Mouse (Mus musculus) hindbrain, embryonic 16.5 days (tissue): ENCODE results near the gene Arrb2. TPM values are rescaled to one million over a fixed set of nuclear protein-coding genes. Genes with fewer than 3 reads are reported as not detected.
A peak's percentile ranks its signal among the peaks of the same experiment; 100 is the strongest.

Experiments used
- ATAC-seq: fragments of 200-750 bp; cut with Nextera tagmentation; 2 replicates; pipeline ENCODE4 v1.8.0; 2017; ENCODE audit warnings: moderate TSS enrichment, moderate library complexity
- H3K27ac ChIP-seq: fragments of 300-500 bp; sonication (generic); 2 replicates; pipeline ENCODE4 v1.5.1; 2014; ENCODE audit warnings: low read depth, mild to moderate bottlenecking, control low read depth, low read length, moderate library complexity
- H3K27me3 ChIP-seq: fragments of 300-500 bp; sonication (generic); replicated peaks from 2 replicates; pipeline ENCODE4 v1.6.1; 2014; ENCODE audit warnings: low read length; ENCODE audit not compliant: control insufficient read depth, insufficient read depth
- H3K36me3 ChIP-seq: fragments of 300-500 bp; sonication (generic); 2 replicates; pipeline ENCODE4 v1.6.1; 2014; ENCODE audit warnings: mild to moderate bottlenecking, low read length, moderate library complexity, mixed read lengths; ENCODE audit not compliant: control insufficient read depth, insufficient read depth
- H3K4me1 ChIP-seq: fragments of 300-500 bp; sonication (generic); 2 replicates; pipeline ENCODE4 v1.6.1; 2014; ENCODE audit warnings: low read depth, low read length; ENCODE audit not compliant: control insufficient read depth, insufficient read depth
- H3K4me2 ChIP-seq: fragments of 300-500 bp; sonication (generic); 2 replicates; pipeline ENCODE4 v1.6.1; 2014; ENCODE audit warnings: mild to moderate bottlenecking, low read length, control low read depth, moderate library complexity
- H3K4me3 ChIP-seq: fragments of 300-500 bp; sonication (generic); 2 replicates; pipeline ENCODE4 v1.5.1; 2014; ENCODE audit warnings: mild to moderate bottlenecking, low read length, control low read depth, moderate library complexity
- H3K9ac ChIP-seq: fragments of 300-500 bp; sonication (generic); 2 replicates; pipeline ENCODE4 v1.6.1; 2014; ENCODE audit warnings: low read depth, mild to moderate bottlenecking, control low read depth, low read length, moderate library complexity
- H3K9me3 ChIP-seq: fragments of 300-500 bp; sonication (generic); 2 replicates; pipeline ENCODE4 v1.6.1; 2014; ENCODE audit warnings: mild to moderate bottlenecking, low read length, moderate library complexity; ENCODE audit not compliant: control insufficient read depth
- WGBS: fragments of 180-500 bp; shearing (Covaris S2); extraction: QIAGEN DNeasy Blood & Tissue Kit; methylation state at CpG from one replicate; pipeline ENCODE4 v1.1.7; 2014; 5-methylcytosine and 5-hydroxymethylcytosine counted together
- polyA plus RNA-seq: library from polyadenylated mRNA; unstranded; fragments of >200 nt; fragmentation: Nextera tagmentation; extraction: Ambion mirVana; gene quantifications from 2 replicates; pipeline ENCODE4 v1.2.1, GENCODE M21; 2015

Arrb2 gene
- polyA plus RNA-seq, 1 experiment from 2014 or later = 54.9 TPM

DNA sequence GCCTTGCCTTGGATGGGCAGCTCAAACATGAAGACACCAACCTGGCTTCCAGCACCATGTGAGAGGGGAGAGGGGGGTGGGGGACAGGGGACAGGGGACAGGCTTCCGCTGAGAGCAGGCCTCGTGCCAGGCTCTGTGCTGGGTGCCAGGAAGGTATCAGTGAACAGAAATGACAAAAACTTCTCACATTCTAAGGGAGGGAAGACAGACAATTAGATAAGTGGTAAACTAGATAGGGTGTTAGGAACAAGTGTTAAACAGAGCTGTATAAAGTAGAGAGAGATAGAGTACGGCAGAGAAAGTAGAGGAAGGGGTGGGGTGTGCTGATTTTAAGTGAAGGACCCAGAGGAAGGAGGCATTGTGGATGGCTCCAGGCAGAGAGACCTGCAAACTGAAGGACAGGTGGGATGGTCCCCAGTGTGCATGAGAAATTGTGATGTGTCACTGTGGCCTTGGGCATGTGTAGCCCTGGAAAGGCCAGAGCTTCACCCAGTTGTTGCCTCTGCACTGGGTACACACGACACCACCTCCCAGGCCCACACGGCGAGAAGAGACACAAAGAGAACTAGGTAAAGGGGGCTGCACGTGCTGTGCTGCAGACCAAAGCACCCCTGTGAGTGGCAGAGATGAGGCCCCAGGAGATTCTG is 6.4 kb downstream of the Arrb2 start:
- Histone ChIP-seq H3K9ac (no peak overlapping the region), H3K27me3 (no peaks in the 10 kb centered on the region), H3K27ac (no peak overlapping the region), H3K9me3 (no peaks in the 10 kb centered on the region), H3K36me3 (peaks cover 43% of the 10 kb centered on the region), H3K4me2 (no peak overlapping the region), H3K4me3 (no peak overlapping the region), H3K4me1 (peaks cover 7% of the 10 kb centered on the region)
- 88% methylated on average over 7 of the region's 7 CpGs for WGBS
- no peak for ATAC-seq

DNA sequence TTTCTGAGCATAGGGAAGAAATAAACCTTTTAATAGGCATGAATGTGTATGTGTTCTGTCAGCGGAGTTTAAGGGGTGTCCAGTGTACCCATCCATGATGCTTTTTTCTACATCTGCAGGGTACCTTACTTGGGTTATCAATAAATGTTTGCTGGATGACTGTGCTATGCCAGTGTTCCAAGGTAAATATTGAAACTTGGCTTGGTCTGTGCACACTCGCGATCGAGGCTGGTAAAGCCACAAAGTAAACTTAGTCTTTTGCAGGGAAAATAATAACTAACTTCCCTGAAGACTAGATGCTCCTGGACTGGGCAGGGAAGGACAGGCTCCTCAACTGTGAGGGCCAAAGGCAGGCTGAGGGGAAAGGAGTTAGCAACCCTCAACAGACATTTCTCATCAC is 8.2 kb downstream of the Arrb2 start:
- 96% methylated on average over 4 of the region's 4 CpGs for WGBS

DNA sequence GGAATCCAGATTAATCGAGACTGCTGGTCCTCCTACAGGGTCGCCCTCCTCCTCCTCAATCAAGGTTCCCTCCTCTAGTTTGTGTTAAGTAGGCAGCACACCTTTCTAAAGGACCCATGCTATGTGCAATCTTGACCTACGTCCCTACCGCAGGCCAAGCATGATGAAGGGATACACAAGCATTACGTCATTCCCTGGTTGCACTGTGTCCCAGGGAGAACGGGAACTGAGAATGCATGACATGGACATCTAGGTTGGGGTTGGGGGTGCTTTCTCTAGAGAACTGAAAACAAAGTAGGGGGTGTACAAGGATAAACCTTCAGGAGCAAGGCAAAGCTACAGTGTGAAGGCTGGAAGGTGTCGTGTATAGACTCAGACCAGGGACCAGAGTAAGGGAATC is 9.4 kb downstream of the Arrb2 start:
- H3K4me2 ChIP-seq = no peak overlapping the region
- peaks cover 33% of the 10 kb centered on the region for H3K36me3 ChIP-seq
- H3K27me3 ChIP-seq = no peaks in the 10 kb centered on the region
- no peaks in the 10 kb centered on the region for H3K9me3 ChIP-seq
- H3K9ac ChIP-seq = no peak overlapping the region
- 94% methylated on average over 7 of the region's 7 CpGs for WGBS
- no peaks in the 10 kb centered on the region for H3K4me1 ChIP-seq
- ATAC-seq = no peak
- no peak overlapping the region for H3K27ac ChIP-seq
- H3K4me3 ChIP-seq = no peak overlapping the region

More for the DNA sequence above, 8.2 kb downstream of the Arrb2 start:
- Histone ChIP-seq H3K36me3 (peaks cover 43% of the 10 kb centered on the region), H3K9ac (no peak overlapping the region), H3K4me3 (no peak overlapping the region), H3K4me1 (no peaks in the 10 kb centered on the region), H3K27ac (no peak overlapping the region), H3K4me2 (no peak overlapping the region), H3K9me3 (no peaks in the 10 kb centered on the region), H3K27me3 (no peaks in the 10 kb centered on the region)
- ATAC-seq = no peak

DNA sequence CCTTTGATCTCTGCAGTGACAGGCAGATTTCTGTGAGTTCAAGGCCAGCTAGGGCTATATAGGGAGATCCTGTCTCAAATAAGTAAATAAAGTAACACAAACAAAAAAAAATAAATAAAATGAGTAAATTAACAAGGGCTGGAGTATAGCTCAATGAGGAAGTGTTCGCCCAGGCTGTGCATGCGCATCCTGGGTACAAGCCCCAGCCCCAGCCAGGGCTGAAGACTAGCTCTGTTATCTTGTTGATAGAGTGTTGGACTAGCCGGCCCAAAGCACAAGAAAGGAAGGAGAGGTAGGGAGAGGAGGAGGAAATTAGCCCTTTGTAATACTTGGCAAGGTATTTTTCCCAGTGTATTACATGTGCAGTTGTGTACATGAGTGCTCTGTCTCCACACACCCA is 11.5 kb downstream of the Arrb2 start:
- no peak overlapping the region for H3K27ac ChIP-seq
- H3K36me3 ChIP-seq = peaks cover 15% of the 10 kb centered on the region
- H3K9me3 ChIP-seq = no peaks in the 10 kb centered on the region
- no peak overlapping the region for H3K4me3 ChIP-seq
- no peak for ATAC-seq
- H3K27me3 ChIP-seq = no peaks in the 10 kb centered on the region
- H3K4me1 ChIP-seq = no peaks in the 10 kb centered on the region
- H3K4me2 ChIP-seq = no peak overlapping the region
- 88% methylated on average over 3 of the region's 3 CpGs for WGBS
- no peak overlapping the region for H3K9ac ChIP-seq

DNA sequence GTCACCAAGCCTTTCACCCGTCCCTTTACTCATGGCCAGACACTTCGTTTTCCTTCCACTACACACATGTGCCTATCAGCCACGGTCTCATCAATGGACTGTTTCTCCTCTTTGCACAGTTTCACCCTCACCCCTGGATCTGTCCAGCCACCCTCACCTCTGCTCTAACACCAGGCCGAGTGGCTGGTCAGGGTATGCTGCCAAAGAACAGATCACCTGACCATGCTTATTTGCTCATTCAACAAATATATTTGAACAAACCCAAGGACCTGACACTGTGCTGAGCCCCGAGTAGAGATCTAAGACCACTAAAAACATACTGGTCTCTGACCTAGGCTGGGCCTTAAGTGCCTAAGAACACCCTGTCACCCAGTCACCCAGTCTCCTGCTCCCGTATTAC is 12.2 kb downstream of the Arrb2 start:
- ATAC-seq = no peak
- 81% methylated on average over 6 of the region's 6 CpGs for WGBS
- Histone ChIP-seq H3K4me3 (no peak overlapping the region), H3K4me2 (no peak overlapping the region), H3K9ac (no peak overlapping the region), H3K9me3 (no peaks in the 10 kb centered on the region), H3K36me3 (peaks cover 11% of the 10 kb centered on the region), H3K4me1 (no peaks in the 10 kb centered on the region), H3K27me3 (no peaks in the 10 kb centered on the region), H3K27ac (no peak overlapping the region)

DNA sequence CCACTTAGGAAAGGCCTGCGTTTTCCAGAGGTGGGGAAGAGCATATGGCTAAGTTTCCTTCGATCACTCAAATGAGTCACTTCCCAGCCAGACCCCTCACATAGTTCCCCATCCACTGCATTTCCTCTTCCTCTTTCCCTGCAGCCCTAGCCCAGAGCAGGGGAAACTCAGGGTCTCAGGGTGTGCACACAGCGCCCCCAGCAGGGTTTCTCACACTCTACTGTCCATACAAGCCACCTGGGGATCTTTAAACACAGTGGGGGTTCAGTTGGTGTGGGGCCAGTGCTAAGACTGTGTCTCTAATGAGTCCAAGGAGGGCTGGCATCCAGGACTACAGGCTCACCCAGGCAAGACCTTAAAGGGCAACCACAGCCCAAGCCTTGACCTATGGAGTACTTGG is 14.3 kb downstream of the Arrb2 start:
- Histone ChIP-seq H3K9me3 (no peaks in the 10 kb centered on the region), H3K4me1 (no peaks in the 10 kb centered on the region), H3K27ac (no peak overlapping the region), H3K4me2 (no peak overlapping the region), H3K36me3 (peaks cover 5% of the 10 kb centered on the region; the same call in 1 of the 2 replicates), H3K9ac (no peak overlapping the region), H3K4me3 (no peak overlapping the region), H3K27me3 (no peaks in the 10 kb centered on the region)
- ATAC-seq = no peak
- 54% methylated on average over 3 of the region's 3 CpGs for WGBS

DNA sequence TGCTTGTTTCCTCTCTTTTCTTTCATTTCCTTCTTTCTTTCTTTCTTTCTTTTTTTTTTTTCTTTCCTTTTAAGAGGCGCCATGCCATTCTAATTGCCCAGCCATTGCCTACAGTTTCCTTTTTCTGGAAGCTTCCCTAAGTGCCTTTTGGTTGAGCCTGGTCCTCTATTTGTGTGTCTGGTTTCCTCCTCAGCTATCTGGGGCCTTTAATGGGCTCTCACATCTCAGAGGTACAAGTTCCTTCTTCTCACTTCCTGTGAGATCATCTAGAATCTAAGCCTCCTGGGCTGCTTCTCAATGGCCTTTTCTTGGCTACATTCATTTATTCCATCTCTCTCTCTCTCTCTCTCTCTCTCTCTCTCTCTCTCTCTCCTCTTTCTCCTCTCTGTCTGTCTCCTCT is 14.9 kb downstream of the Arrb2 start:
- Histone ChIP-seq H3K27ac (no peak overlapping the region), H3K4me2 (no peak overlapping the region), H3K27me3 (no peaks in the 10 kb centered on the region), H3K9me3 (no peaks in the 10 kb centered on the region), H3K4me1 (no peaks in the 10 kb centered on the region), H3K9ac (no peak overlapping the region), H3K4me3 (no peak overlapping the region), H3K36me3 (no peaks in the 10 kb centered on the region; the same call in 1 of the 2 replicates)
- 73% methylated on average over 1 of the region's 1 CpGs for WGBS
- ATAC-seq = no peak

DNA sequence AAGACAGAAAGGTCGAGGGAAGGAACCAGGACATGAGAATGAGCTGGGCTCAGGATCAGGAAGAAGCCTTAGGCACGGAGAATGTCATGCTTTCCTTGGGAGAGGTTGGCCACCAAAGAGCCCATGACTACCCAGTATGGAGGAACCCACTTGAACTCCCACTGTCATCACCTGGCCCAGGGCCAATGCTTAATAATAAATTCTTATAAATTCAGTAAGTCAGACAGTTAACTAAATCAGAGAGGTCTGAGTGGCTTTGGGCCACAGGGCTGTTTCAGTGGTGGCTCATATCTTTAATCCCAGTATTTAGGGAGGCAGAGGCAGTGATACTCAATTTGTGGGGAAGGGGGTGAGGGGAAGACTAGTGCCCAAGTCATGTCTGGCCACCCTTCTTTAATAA is 18.5 kb downstream of the Arrb2 start:
- ATAC-seq = no peak
- H3K4me3 ChIP-seq = no peak overlapping the region
- no peak overlapping the region for H3K27ac ChIP-seq
- peaks cover 7% of the 10 kb centered on the region for H3K4me1 ChIP-seq
- H3K9ac ChIP-seq = no peak overlapping the region
- H3K9me3 ChIP-seq = no peaks in the 10 kb centered on the region
- no peak overlapping the region for H3K4me2 ChIP-seq
- no peaks in the 10 kb centered on the region for H3K27me3 ChIP-seq
- 84% methylated on average over 2 of the region's 2 CpGs for WGBS
- no peaks in the 10 kb centered on the region for H3K36me3 ChIP-seq

DNA sequence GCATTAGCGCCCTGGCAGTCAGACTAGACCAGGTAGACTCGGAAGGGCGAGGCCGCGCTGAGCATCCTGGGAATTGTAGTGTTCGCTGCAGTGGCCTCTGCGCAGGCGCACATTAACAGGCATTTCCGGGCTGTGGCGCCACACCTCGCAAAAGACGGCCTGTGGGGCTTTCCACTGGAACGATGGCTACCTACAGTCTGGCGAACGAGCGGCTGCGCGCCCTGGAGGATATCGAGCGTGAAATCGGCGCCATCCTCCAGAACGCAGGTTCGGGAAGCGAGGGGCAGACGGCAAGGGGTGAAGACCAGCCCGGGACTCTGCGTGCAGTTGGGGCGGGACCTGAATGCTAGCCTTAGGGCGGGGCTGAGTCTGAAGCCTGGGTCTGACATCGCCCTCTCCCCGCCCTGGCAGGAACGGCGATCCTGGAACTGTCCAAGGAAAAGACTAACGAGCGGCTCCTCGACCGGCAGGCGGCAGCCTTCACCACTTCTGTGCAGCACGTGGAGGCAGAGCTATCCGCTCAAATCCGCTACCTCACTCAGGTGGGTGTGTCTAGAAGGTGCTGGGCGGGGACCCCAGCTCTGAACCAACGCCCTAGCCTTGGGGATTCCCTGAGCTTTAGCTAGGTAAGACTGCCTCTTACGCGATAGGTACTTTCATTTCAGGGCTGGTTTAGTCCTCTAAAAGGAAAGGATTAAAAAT is 19.5 kb downstream of the Arrb2 start, which contains the start of gene Med11:
TSS of gene Med11 (plus strand) at position 123 of the 702 bp plus-strand sequence.
- Histone ChIP-seq H3K9ac (peak within 1 kb of the TSS; percentile 92), H3K4me1 (peaks cover 7% of the 10 kb centered on the region), H3K4me3 (peak within 1 kb of the TSS; percentile 76), H3K27ac (peak within 1 kb of the TSS; percentile 98), H3K27me3 (no peaks in the 10 kb centered on the region), H3K36me3 (no peaks in the 10 kb centered on the region), H3K9me3 (no peaks in the 10 kb centered on the region), H3K4me2 (peak within 1 kb of the TSS; percentile 57)
- peak; percentile 98 for ATAC-seq
- WGBS = under 1% methylated on average over 39 of the region's 46 CpGs
